Mouse (Mus musculus) left cerebral cortex, adult 9 months (tissue): ENCODE measurements at regions not wholly inside any gene's neighbourhood (a gene's known extent, or its start where the extent isn't known, plus 50 kb on each side); places are given as distances from the start of the nearest gene placed in this dataset.

ENCODE experiments used
- DNase-seq, 2 experiments: peaks; one replicate each; pipeline ENCODE4 v3.0.0; 2022; ENCODE audit warnings: low spot score in 2 of 2

DNA sequence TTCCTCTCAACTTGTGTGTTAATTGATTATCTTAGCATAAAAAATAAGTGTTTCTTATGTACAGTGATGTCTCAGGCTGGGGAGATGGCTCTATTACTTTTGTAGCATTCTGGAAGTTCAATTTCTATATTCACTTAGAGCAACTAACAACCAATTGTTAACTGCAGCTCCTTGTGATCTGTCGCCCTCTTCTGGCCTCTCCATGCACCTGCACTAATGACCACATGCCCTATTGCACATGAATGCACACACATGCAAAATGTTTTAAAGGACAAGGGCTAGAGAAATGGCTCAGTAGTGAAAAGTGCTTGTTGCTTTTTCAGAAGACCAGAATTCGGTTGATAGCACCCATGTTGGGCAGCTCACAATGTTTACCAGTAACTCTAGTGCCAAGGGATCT lies 629.1 kb upstream of the Dpp10 start:
- DNase-seq: no peak

DNA sequence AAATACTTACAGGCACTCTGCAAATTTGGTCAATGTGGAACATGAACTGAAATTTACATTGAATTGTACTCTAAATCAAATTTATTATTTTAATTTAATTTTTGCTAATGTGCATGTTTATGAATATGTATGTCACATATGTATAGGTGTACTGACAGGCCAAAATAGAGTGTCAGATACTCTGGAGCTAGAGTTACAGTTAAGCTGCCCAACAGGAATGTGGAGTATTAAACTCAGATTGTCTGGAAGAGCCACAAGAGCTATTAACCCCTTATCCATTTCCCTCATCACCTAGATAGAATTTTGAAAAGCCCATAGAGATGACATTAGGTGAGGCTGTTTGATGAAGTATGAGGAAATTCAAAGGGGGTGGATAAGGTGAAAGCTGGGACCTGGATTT lies 607.5 kb upstream of the Dpp10 start:
- DNase-seq: no peak

DNA sequence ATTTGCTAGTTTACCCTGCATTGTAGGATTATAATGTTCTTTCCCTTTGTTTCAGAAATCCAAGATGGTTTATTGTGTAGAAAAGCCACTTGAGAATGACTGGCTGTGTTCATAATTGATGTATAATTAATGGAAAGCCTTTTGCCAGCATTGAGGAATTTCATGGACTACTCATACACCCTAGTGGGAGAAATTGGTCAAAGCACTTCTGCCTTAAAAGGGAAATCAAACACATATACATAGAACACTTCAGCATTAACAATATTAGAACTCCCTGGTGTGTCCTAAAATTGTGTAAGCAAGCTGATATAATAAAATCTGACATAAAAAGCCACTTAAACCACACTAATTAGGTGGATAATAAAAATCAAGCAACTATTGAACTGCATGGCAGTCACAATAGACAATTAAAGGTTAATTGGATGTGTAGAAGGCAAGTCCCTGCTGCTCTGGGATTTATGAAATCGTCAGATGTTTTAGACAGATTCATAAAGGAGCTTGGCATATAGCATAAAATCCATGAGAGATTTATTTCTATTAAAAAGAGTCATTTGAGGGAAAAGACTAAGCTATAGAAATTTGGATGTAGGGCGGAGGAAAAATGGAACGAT lies 607.0 kb upstream of the Dpp10 start:
- DNase-seq: no peak

DNA sequence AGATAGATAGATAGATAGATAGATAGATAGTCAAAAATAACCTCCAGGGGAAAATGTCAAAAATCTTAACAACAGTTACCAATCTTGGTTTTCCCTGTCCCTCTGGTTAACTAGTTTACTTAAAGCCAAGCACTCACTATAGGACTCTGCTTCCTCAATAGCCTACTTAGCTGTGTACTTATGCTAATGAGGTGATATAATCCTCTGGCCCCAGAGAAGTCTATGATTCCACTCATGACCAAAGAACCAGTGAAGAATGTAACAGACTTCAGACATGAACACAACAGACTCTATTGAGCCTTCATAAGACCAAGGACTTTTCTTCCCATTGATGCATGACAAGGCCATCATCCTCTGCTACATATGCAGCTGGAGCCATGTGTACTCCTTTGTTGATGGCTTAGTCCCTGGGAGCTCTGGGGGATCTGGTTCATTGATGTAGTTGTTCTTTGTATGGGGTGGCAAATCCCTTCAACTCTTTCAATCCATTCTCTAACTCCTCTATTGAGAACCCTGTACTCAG lies 589.9 kb upstream of the Dpp10 start:
- DNase-seq: no peak

DNA sequence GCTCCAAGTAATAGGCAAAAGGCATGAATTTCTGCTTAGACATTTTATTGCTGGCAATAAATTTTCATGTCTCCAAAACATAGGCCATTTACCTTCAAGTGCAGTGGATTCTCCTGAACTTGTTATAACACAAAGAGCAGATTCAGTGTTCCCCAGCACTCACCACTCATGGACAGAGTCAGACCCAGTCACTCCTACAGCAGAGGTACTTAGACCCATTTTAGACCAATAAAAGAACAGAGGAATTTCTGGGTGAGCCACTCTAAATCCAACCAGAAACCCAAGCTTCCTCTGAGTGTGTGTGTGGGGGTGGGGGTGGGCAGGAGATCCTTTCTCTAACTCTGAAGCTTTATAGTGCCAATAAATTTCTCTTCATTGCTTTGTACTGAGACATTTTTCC lies 584.7 kb upstream of the Dpp10 start:
- DNase-seq: no peak

DNA sequence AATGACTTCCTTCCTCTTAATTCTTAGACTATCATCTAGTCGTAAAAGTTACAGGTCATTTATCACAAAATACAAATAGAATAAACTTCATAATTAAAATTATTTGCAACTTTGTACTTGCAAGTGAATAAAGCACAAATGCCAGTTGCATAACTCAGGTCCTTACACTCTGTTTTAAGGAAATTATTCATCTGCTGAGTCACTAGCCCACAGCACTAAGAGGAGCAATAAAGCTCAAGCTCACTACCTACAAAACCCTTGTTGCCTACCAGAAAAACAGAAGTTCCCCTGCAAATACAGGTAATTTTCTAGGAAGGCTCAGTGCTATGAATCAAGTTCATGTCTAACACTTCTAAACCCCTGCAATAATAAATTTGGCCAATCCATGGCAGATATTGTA lies 539.3 kb upstream of the Dpp10 start:
- no peak for DNase-seq
